Mouse (Mus musculus): ENCODE data around the gene Tmem234. TPM values are rescaled to one million over a fixed set of nuclear protein-coding genes. Genes with fewer than 3 reads are reported as not detected.

The Tmem234 gene
- polyA plus RNA-seq, 1 experiment = 140 TPM

- H3K4me1 ChIP-seq (ENCODE audit: control insufficient read depth, insufficient read depth, low read length) = no peaks in the 10 kb centered on the region
- no peak overlapping the region for H3K4me3 ChIP-seq (ENCODE audit: insufficient read depth, low read length)
- H3K27ac ChIP-seq (ENCODE audit: insufficient read depth, low read depth, low read length) = no peak overlapping the region
- TF ChIP-seq CTCF (IDR thresholded peaks at IDR 0.05; ENCODE audit: low read depth, low read length) = no peak
- no peak for TF ChIP-seq POLR2A (IDR thresholded peaks at IDR 0.05; ENCODE audit: borderline replicate concordance, low read depth, low read length)
Measured at GRCm38 (mm10) chr4:129565139-129565538, 35.3 kb upstream of the Tmem234 start.

- TF ChIP-seq CTCF (IDR thresholded peaks at IDR 0.05; ENCODE audit: low read depth, low read length) (no peak), POLR2A (IDR thresholded peaks at IDR 0.05; ENCODE audit: borderline replicate concordance, low read depth, low read length) (no peak)
- Histone ChIP-seq H3K4me1 (ENCODE audit: control insufficient read depth, insufficient read depth, low read length) (no peaks in the 10 kb centered on the region), H3K27ac (ENCODE audit: insufficient read depth, low read depth, low read length) (no peak overlapping the region), H3K4me3 (ENCODE audit: insufficient read depth, low read length) (no peak overlapping the region)
Measured at GRCm38 (mm10) chr4:129568366-129568765, 32.1 kb upstream of the Tmem234 start.

- Histone ChIP-seq H3K4me3 (ENCODE audit: insufficient read depth, low read length) (no peak overlapping the region), H3K4me1 (ENCODE audit: control insufficient read depth, insufficient read depth, low read length) (peaks cover 2% of the 10 kb centered on the region), H3K27ac (ENCODE audit: insufficient read depth, low read depth, low read length) (no peak overlapping the region)
- no peak for TF ChIP-seq POLR2A (IDR thresholded peaks at IDR 0.05; ENCODE audit: borderline replicate concordance, low read depth, low read length)
- TF ChIP-seq CTCF (IDR thresholded peaks at IDR 0.05; ENCODE audit: low read depth, low read length) = no peak
Measured at GRCm38 (mm10) chr4:129570028-129570427, 30.4 kb upstream of the Tmem234 start.

- TF ChIP-seq POLR2A (IDR thresholded peaks at IDR 0.05; ENCODE audit: borderline replicate concordance, low read depth, low read length) (no peak), CTCF (IDR thresholded peaks at IDR 0.05; ENCODE audit: low read depth, low read length) (no peak)
- peaks cover 6% of the 10 kb centered on the region for H3K4me1 ChIP-seq (ENCODE audit: control insufficient read depth, insufficient read depth, low read length)
- H3K4me3 ChIP-seq (ENCODE audit: insufficient read depth, low read length) = no peak overlapping the region
- H3K27ac ChIP-seq (ENCODE audit: insufficient read depth, low read depth, low read length) = no peak overlapping the region
Measured at GRCm38 (mm10) chr4:129571551-129572084, 28.9 kb upstream of the Tmem234 start.

- Histone ChIP-seq H3K4me1 (ENCODE audit: control insufficient read depth, insufficient read depth, low read length) (peaks cover 12% of the 10 kb centered on the region), H3K27ac (ENCODE audit: insufficient read depth, low read depth, low read length) (no peak overlapping the region), H3K4me3 (ENCODE audit: insufficient read depth, low read length) (no peak overlapping the region)
- no peak for TF ChIP-seq POLR2A (IDR thresholded peaks at IDR 0.05; ENCODE audit: borderline replicate concordance, low read depth, low read length)
- TF ChIP-seq CTCF (IDR thresholded peaks at IDR 0.05; ENCODE audit: low read depth, low read length) = no peak
Measured at GRCm38 (mm10) chr4:129572236-129573092, 28.0 kb upstream of the Tmem234 start.

GRCm38 (mm10) chr4:129573093-129573370, 27.4 kb upstream of the Tmem234 start:
- Histone ChIP-seq H3K27ac (ENCODE audit: insufficient read depth, low read depth, low read length) (no peak overlapping the region), H3K4me1 (ENCODE audit: control insufficient read depth, insufficient read depth, low read length) (peaks cover 16% of the 10 kb centered on the region), H3K4me3 (ENCODE audit: insufficient read depth, low read length) (no peak overlapping the region)
- no peak for TF ChIP-seq POLR2A (IDR thresholded peaks at IDR 0.05; ENCODE audit: borderline replicate concordance, low read depth, low read length)
- TF ChIP-seq CTCF (IDR thresholded peaks at IDR 0.05; ENCODE audit: low read depth, low read length) = no peak

GRCm38 (mm10) chr4:129573430-129573829, 27.0 kb upstream of the Tmem234 start, which contains the start of gene Lck:
TSS of gene Lck (minus strand) at chr4:129573641.
- Histone ChIP-seq H3K4me3 (ENCODE audit: insufficient read depth, low read length) (no peak within 1 kb of the TSS), H3K4me1 (ENCODE audit: control insufficient read depth, insufficient read depth, low read length) (peaks cover 20% of the 10 kb centered on the region), H3K27ac (ENCODE audit: insufficient read depth, low read depth, low read length) (no peak within 1 kb of the TSS)
- TF ChIP-seq POLR2A (IDR thresholded peaks at IDR 0.05; ENCODE audit: borderline replicate concordance, low read depth, low read length) (no peak), CTCF (IDR thresholded peaks at IDR 0.05; ENCODE audit: low read depth, low read length) (no peak)

- Histone ChIP-seq H3K27ac (ENCODE audit: insufficient read depth, low read depth, low read length) (peak overlapping the region; percentile 57), H3K4me3 (ENCODE audit: insufficient read depth, low read length) (no peak overlapping the region), H3K4me1 (ENCODE audit: control insufficient read depth, insufficient read depth, low read length) (peaks cover 34% of the 10 kb centered on the region)
- TF ChIP-seq POLR2A (IDR thresholded peaks at IDR 0.05; ENCODE audit: borderline replicate concordance, low read depth, low read length) = no peak
- no peak for TF ChIP-seq CTCF (IDR thresholded peaks at IDR 0.05; ENCODE audit: low read depth, low read length)
Measured at GRCm38 (mm10) chr4:129575171-129575844, 25.2 kb upstream of the Tmem234 start.

- peak; percentile 62 for TF ChIP-seq CTCF (IDR thresholded peaks at IDR 0.05; ENCODE audit: low read depth, low read length)
- no peak for TF ChIP-seq POLR2A (IDR thresholded peaks at IDR 0.05; ENCODE audit: borderline replicate concordance, low read depth, low read length)
- Histone ChIP-seq H3K4me1 (ENCODE audit: control insufficient read depth, insufficient read depth, low read length) (peaks cover 36% of the 10 kb centered on the region), H3K4me3 (ENCODE audit: insufficient read depth, low read length) (no peak overlapping the region), H3K27ac (ENCODE audit: insufficient read depth, low read depth, low read length) (no peak overlapping the region)
Measured at GRCm38 (mm10) chr4:129576863-129577491, 23.5 kb upstream of the Tmem234 start.
